Mouse (Mus musculus) cerebellum, adult 18-20 months (tissue): ENCODE data around the gene Apol6.

ENCODE experiments used
- DNase-seq, 2 experiments: peaks; one replicate each; pipeline ENCODE4 v3.0.0; 2021

Gene Apol6

GRCm38 (mm10) chr15:77044597-77045320 is at the start of gene Apol6:
Gene Apol6, plus strand, starts transcription at chr15:77044729.
- no peak for DNase-seq

- DNase-seq = no peak
Measured at GRCm38 (mm10) chr15:76998048-76998447, 46.5 kb upstream of the Apol6 start.

- DNase-seq = peak; percentile 24 to 26
Measured at GRCm38 (mm10) chr15:76998878-76999588, 45.5 kb upstream of the Apol6 start.

GRCm38 (mm10) chr15:77003173-77003867 is 41.2 kb upstream of the Apol6 start:
- no peak for DNase-seq

- peak; percentile 68 to 71 for DNase-seq
Measured at GRCm38 (mm10) chr15:77003868-77004215, 40.7 kb upstream of the Apol6 start.

GRCm38 (mm10) chr15:77008851-77009250 is 35.7 kb upstream of the Apol6 start:
- no peak for DNase-seq

- DNase-seq = no peak
Measured at GRCm38 (mm10) chr15:77013753-77014241, 30.7 kb upstream of the Apol6 start.

- DNase-seq = no peak
Measured at GRCm38 (mm10) chr15:77014431-77014830, 30.1 kb upstream of the Apol6 start.

- DNase-seq = no peak
Measured at GRCm38 (mm10) chr15:77014985-77015384, 29.5 kb upstream of the Apol6 start.

GRCm38 (mm10) chr15:77016509-77016908 is 28.0 kb upstream of the Apol6 start:
- no peak for DNase-seq

GRCm38 (mm10) chr15:77017897-77018296 is 26.6 kb upstream of the Apol6 start:
- no peak for DNase-seq

GRCm38 (mm10) chr15:77018740-77019340 is 25.7 kb upstream of the Apol6 start:
- peak in 1 of 2 experiments; percentile 49 for DNase-seq

- no peak for DNase-seq
Measured at GRCm38 (mm10) chr15:77019533-77019932, 25.0 kb upstream of the Apol6 start.

- DNase-seq = no peak
Measured at GRCm38 (mm10) chr15:77020136-77020535, 24.4 kb upstream of the Apol6 start.

- no peak for DNase-seq
Measured at GRCm38 (mm10) chr15:77021056-77021455, 23.5 kb upstream of the Apol6 start.

GRCm38 (mm10) chr15:77021851-77022250 is 22.7 kb upstream of the Apol6 start:
- DNase-seq = peak in 1 of 2 experiments; percentile 22

GRCm38 (mm10) chr15:77022401-77022957 is 22.1 kb upstream of the Apol6 start:
- peak; percentile 54 to 63 for DNase-seq

GRCm38 (mm10) chr15:77025884-77026583 is 18.5 kb upstream of the Apol6 start:
- DNase-seq = no peak

- no peak for DNase-seq
Measured at GRCm38 (mm10) chr15:77027117-77027516, 17.4 kb upstream of the Apol6 start.

GRCm38 (mm10) chr15:77027675-77028074 is 16.9 kb upstream of the Apol6 start:
- peak in 1 of 2 experiments; percentile 13 for DNase-seq

GRCm38 (mm10) chr15:77029331-77029991 is 15.1 kb upstream of the Apol6 start:
- DNase-seq = peak; percentile 72 to 73

- no peak for DNase-seq
Measured at GRCm38 (mm10) chr15:77031271-77031670, 13.3 kb upstream of the Apol6 start.
